ENCODE assay signal across 10 mouse cellular contexts in the genomic region with DNA sequence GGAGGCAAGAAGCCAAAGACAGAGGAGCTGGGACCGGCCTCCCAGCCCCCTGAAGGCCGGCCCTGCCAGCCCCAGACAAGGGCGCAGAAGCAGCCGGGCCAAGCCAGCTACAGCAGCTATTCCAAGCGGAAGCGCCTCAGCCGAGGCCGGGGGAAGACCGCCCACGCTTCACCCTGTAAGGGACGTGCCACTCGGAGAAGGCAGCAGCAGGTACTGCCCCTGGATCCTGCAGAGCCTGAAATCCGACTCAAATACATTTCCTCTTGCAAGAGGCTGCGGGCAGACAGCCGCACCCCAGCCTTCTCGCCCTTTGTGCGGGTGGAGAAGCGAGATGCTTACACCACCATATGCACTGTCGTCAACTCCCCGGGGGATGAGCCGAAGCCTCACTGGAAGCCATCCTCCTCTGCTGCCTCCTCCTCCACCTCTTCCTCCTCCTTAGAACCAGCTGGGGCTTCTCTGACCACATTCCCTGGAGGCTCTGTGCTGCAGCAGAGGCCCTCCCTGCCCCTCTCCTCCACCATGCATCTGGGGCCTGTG. TPM values are rescaled to one million over a fixed set of nuclear protein-coding genes. Genes with fewer than 3 reads are reported as not detected.
DNase-seq lines count a peak whose midpoint lies in the region; ATAC-seq lines count a peak whose summit lies in the region.
"Had no signal": no experiment of that assay in that cellular context is flagged by ENCODE, and none has a peak within 500 bp of the region (broad histone marks: within the 10 kb centered on the region; RNA-seq: fewer than 3 reads in every experiment).

No protein-coding gene starts in this region.

- H3K4me1 ChIP-seq in hindbrain, embryonic 12.5 days = peaks cover 33% of the 10 kb centered on the region
- H3K4me1 ChIP-seq in hindbrain, embryonic 14.5 days (replicated peaks; ENCODE audit: control insufficient read depth, insufficient read depth, low read length) = peaks cover 22% of the 10 kb centered on the region
- H3K4me1 ChIP-seq in heart, embryonic 13.5 days = peaks cover 67% of the 10 kb centered on the region
- peaks cover 19% of the 10 kb centered on the region for H3K4me1 ChIP-seq in stomach, embryonic 16.5 days (ENCODE audit: control insufficient read depth, insufficient read depth, low read length)

- WGBS in hindbrain, embryonic 12.5 days = 79% methylated on average over 21 of the region's 21 CpGs
- WGBS in hindbrain, embryonic 14.5 days = 78% methylated on average over 21 of the region's 21 CpGs
- 75% methylated on average over 21 of the region's 21 CpGs for WGBS in heart, embryonic 13.5 days
- WGBS in stomach, embryonic 16.5 days = 76% methylated on average over 21 of the region's 21 CpGs

- H3K27me3 ChIP-seq in hindbrain, embryonic 12.5 days = no peaks in the 10 kb centered on the region
- no peaks in the 10 kb centered on the region for H3K27me3 ChIP-seq in hindbrain, embryonic 14.5 days (ENCODE audit: control insufficient read depth, insufficient read depth, low read length)
- no peaks in the 10 kb centered on the region for H3K27me3 ChIP-seq in heart, embryonic 13.5 days (replicated peaks)
- no peaks in the 10 kb centered on the region for H3K27me3 ChIP-seq in stomach, embryonic 16.5 days (ENCODE audit: control insufficient read depth, insufficient read depth, low read length)
- H3K27me3 ChIP-seq: Patski had no signal

- ATAC-seq in hindbrain, embryonic 12.5 days (ENCODE audit: low FRiP score) = no peak
- no peak for ATAC-seq in hindbrain, embryonic 14.5 days (ENCODE audit: low FRiP score)
- ATAC-seq in heart, embryonic 13.5 days (ENCODE audit: extremely low read depth, insufficient number of reproducible peaks, low FRiP score, low TSS enrichment) = no peak
- ATAC-seq in stomach, embryonic 16.5 days (ENCODE audit: insufficient read depth, low FRiP score) = peak; percentile 42; the same call in 1 of the 2 replicates
- ATAC-seq: Patski had no signal

- DNase-seq in hindbrain, embryonic 14.5 days (ENCODE audit: low spot score) = no peak
- DNase-seq in ovary, postnatal 36 days (ENCODE audit: low spot score) = peak; percentile 68
- no peak for DNase-seq in ovary, postnatal 14 days (ENCODE audit: low spot score)
- DNase-seq in layer of hippocampus, postnatal 25 days (ENCODE audit: extremely low spot score in 1 of 2, low spot score in 1 of 2) = no peak
- DNase-seq: cerebellum, adult 9-11 months had no signal

- no peak overlapping the region for H3K9ac ChIP-seq in hindbrain, embryonic 12.5 days
- no peak overlapping the region for H3K9ac ChIP-seq in hindbrain, embryonic 14.5 days
- H3K9ac ChIP-seq in heart, embryonic 13.5 days = peak overlapping the region; percentile 55; the same call in 1 of the 2 replicates
- H3K9ac ChIP-seq in stomach, embryonic 16.5 days (ENCODE audit: low read length) = no peak overlapping the region

- H3K27ac ChIP-seq in hindbrain, embryonic 12.5 days = peak overlapping the region; percentile 53
- no peak overlapping the region for H3K27ac ChIP-seq in hindbrain, embryonic 14.5 days
- H3K27ac ChIP-seq in heart, embryonic 13.5 days (replicated peaks) = peak overlapping the region; percentile 32; the same call in 1 of the 2 replicates
- peak overlapping the region; percentile 14; the same call in 1 of the 2 replicates for H3K27ac ChIP-seq in stomach, embryonic 16.5 days (ENCODE audit: low read length)
- H3K27ac ChIP-seq: macrophage had no signal

- no peak overlapping the region for H3K4me3 ChIP-seq in hindbrain, embryonic 12.5 days
- no peak overlapping the region for H3K4me3 ChIP-seq in hindbrain, embryonic 14.5 days (replicated peaks; ENCODE audit: low read length)
- H3K4me3 ChIP-seq in heart, embryonic 13.5 days = no peak overlapping the region
- H3K4me3 ChIP-seq in stomach, embryonic 16.5 days (replicated peaks; ENCODE audit: low read length) = no peak overlapping the region

- peaks cover 10% of the 10 kb centered on the region for H3K9me3 ChIP-seq in hindbrain, embryonic 12.5 days (replicated peaks)
- no peaks in the 10 kb centered on the region for H3K9me3 ChIP-seq in hindbrain, embryonic 14.5 days (ENCODE audit: control insufficient read depth, low read length)
- peaks cover 2% of the 10 kb centered on the region; the same call in 1 of the 2 replicates for H3K9me3 ChIP-seq in heart, embryonic 13.5 days
- H3K9me3 ChIP-seq in stomach, embryonic 16.5 days (replicated peaks; ENCODE audit: control insufficient read depth, low read length) = peaks cover 6% of the 10 kb centered on the region; the same call in 1 of the 2 replicates

- H3K4me2 ChIP-seq in hindbrain, embryonic 12.5 days (replicated peaks) = no peak overlapping the region
- H3K4me2 ChIP-seq in hindbrain, embryonic 14.5 days (replicated peaks) = no peak overlapping the region
- no peak overlapping the region for H3K4me2 ChIP-seq in heart, embryonic 13.5 days
- H3K4me2 ChIP-seq in stomach, embryonic 16.5 days (ENCODE audit: low read depth, low read length) = no peak overlapping the region

- peaks cover 95% of the 10 kb centered on the region for H3K36me3 ChIP-seq in hindbrain, embryonic 12.5 days
- peaks cover 92% of the 10 kb centered on the region for H3K36me3 ChIP-seq in hindbrain, embryonic 14.5 days (replicated peaks; ENCODE audit: control insufficient read depth, insufficient read depth)
- peaks cover 97% of the 10 kb centered on the region for H3K36me3 ChIP-seq in heart, embryonic 13.5 days
- peaks cover 44% of the 10 kb centered on the region for H3K36me3 ChIP-seq in stomach, embryonic 16.5 days (ENCODE audit: control insufficient read depth, insufficient read depth, low read length)

RNA-seq across cellular contexts. Expression of a gene that starts 32.8 kb away (rescaled TPM):
- 49.2 and 51.9 TPM in 2 replicates for polyA plus RNA-seq in hindbrain, embryonic 12.5 days (2016; fragmentation: Nextera tagmentation; extraction: Ambion mirVana)
- 37.3 and 40.3 TPM in 2 replicates for polyA plus RNA-seq in hindbrain, embryonic 14.5 days (2014; fragmentation: Nextera tagmentation; extraction: Ambion mirVana)
- 34.4 and 41.8 TPM in 2 replicates for polyA plus RNA-seq in heart, embryonic 13.5 days (2015; fragmentation: Nextera tagmentation; extraction: Ambion mirVana)
- polyA plus RNA-seq in stomach, embryonic 16.5 days (2015; fragmentation: Nextera tagmentation; extraction: Ambion mirVana) = 63.4 and 69.8 TPM in 2 replicates
- total RNA-seq in layer of hippocampus, postnatal 25 days (2021) = 10 to 100 TPM; 49.9 to 58.1 TPM
